Mouse (Mus musculus) embryo, embryonic 11 days (tissue): ENCODE results near the gene Nod1.

ENCODE experiments used
- DNase-seq: peaks from one replicate; pipeline ENCODE4 v3.0.0-alpha.2; 2015

The Nod1 gene

GRCm38 (mm10) chr6:54936496-54936895 is 35.9 kb downstream of the Nod1 start:
- no peak for DNase-seq

DNA sequence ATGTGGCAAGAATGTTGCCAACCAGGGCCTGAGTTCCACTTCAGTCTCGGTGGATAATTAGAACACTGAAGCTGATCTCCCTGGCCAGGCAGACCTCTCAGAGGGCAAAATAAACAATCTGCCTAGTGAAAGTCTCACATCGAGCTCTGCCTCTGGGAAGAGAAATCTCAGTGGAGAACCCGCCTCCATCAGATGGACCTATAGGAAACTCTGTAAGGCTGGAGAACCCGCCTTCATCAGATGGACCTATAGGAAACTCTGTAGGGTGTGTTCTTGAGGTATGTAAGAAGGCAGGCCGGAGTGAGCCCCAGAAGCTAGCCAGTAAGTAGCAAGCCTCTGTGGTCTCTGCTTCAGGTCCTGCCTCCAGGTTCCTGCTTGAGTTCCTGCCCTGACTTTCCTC is 37.5 kb downstream of the Nod1 start:
- no peak for DNase-seq

- no peak for DNase-seq
Measured at GRCm38 (mm10) chr6:54934313-54934712, 38.1 kb downstream of the Nod1 start.

GRCm38 (mm10) chr6:54933866-54934265 is 38.5 kb downstream of the Nod1 start:
- DNase-seq, result no peak

DNA sequence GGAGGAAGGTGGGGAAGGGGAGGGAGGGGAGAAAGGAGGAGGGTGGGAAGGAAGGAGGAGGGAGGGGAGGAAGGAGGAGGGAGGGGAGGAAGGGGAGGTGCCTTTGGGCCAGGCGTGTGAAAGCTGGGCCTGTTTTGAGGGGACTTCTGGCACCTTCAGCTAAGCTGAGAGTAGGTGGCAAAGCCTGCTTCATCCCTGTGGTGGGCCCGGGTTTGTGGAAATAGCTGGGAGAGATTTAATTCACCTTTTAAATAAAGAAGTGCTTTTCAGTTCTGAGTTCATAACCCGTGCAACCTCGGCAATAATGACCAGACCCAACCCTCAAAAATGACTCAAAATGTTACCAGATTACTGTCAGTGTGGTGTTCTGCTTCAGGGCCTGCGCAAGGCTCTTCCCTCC is 39.2 kb downstream of the Nod1 start:
- DNase-seq, result no peak

- DNase-seq, result no peak
Measured at GRCm38 (mm10) chr6:54932526-54932925, 39.9 kb downstream of the Nod1 start.

- DNase-seq, result no peak
Measured at GRCm38 (mm10) chr6:54931641-54932040, 40.8 kb downstream of the Nod1 start.

GRCm38 (mm10) chr6:54927946-54928345 is 44.5 kb downstream of the Nod1 start:
- DNase-seq, result no peak

GRCm38 (mm10) chr6:54926899-54927298 is 45.5 kb downstream of the Nod1 start:
- DNase-seq, result no peak

DNA sequence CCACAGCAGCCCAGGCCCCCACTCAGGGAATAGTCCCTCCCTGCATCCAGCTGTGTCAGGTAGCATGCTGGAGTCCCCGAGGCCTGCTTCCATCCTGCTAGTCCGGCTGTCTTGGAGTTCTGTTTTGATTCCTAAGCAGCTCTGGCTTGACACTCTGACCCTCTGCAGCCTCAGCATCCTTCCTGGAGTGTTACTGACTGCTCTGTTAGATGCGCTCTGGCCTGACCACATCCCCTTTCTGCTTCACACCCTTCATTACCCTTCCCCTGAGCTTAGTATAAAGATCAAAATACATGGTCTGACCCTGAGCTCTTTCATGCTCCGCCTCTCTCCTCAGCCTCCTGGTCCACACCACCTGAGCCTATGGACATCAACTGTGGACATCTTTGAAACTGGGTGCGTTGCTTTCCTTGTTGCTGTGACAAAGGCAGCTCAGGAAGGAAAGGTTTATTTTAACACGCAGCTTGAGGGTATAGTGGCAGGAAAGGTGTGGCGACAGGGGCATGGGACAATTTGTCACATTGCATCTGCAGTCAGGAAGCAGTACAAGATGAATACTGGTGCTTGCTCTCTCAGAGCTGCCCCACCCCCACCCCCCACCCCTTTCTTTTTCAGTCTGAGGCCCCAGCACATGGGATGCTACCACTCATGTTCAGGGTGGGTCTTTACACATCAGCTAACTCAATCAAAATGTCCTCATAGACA is 46.5 kb downstream of the Nod1 start:
- DNase-seq, result no peak

GRCm38 (mm10) chr6:54924538-54924937 is 47.9 kb downstream of the Nod1 start:
- no peak for DNase-seq

DNA sequence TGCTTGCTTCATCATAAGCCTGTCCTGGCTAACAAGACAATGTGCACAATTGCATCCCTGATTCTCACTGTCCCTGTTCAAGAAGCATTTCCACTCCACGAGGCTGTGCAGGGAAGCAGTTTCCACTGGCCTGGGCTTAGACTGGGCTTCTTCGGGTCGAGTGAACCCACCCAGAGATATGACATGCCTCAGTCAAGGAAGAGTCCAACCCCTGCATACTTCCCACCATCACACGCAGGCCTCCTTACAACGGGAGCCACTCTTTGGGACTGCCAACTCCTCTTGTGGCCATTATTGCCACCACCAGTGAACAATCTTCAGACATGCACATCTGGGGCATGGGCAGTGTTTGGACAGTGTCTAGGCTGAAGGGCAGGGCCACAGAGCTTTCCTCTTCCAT is 53.9 kb downstream of the Nod1 start:
- DNase-seq, result no peak

- DNase-seq, result peak; percentile 57
Measured at GRCm38 (mm10) chr6:54917523-54917922, 54.9 kb downstream of the Nod1 start.

GRCm38 (mm10) chr6:54916941-54917340 is 55.5 kb downstream of the Nod1 start:
- no peak for DNase-seq

DNA sequence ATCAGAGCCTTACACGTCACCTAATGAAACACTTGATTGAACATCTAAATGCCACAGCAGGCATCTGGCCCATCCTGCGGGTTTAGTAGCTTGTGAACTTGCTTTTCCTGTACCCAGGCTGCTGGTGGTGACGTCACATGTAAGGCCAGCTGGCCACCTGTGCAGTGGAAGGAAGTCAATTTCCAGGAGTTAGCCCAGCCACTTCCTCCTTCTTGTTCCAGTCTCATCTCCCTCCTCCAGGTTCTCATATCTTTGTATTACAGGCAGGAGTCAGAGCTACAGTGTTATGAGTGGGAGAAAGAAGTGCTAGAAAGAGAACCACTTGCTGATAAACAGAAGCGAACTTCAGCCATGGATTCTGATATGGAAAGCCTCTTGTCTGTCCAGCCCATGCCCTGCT is 56.2 kb downstream of the Nod1 start:
- DNase-seq, result no peak

DNA sequence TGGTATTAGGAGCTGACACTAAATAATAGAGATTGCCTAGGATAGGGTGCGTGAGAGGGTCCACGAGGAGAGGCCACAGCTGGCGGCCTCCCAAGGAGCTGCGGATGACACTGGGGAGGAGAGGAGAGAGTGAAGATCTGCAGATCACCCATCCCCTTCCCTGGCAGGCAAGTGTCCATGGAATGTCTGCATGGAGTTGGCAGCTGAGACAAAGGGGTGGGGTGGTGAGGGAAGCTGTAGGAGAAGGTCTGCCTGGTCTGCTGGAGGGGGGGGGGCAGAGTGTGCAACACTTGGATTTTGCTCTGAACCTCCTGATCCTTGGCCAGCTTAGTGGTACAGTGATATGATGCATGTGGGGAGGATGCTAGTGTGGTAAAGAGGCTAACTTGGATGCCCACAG is 57.4 kb downstream of the Nod1 start:
- DNase-seq, result no peak

DNA sequence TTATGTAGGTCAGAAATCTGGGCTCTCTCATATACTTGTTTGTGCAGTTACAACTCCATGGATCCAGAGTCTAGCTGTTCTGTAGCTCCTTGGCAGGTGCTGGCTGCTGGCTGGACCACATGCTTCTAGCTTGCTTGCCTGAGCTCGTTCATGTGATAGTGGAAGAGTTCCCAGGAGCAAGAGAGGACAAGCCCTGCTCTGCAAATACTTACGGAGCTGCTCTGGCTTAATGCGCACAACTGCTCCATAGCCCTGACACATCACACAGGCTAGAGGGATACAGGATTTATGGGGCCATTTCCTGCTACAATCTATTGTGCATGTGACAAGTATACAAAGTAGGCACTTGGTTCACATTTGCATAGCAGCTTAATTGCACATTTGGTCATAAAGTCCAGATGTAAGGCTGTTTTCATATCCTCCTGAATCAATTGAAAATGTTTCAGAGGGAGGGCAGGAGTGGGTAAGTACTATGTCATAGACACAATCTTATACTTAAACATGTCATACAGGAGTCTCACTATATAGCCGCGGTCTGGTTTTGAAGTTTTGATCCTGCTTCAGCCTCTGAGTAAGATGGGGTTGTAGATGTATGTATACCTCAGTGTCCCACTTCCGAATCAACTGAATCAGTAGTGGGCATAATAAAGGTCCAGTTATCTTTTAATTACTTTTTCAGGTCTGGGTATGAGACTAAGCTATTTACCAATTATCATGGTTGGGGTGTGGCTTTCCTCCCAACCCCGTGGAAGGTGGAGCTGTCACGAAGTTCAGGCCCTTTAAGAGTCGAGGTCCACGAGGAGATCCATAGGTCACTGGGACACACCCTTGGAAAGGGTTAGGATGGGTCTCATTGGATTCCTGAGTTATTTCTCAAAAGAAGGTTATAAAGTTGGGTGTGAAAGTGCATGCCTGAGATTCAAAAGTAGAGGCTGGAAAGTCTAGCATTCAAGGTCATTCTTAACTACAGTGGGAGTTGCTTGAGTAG is 66.1 kb downstream of the Nod1 start:
- DNase-seq, result no peak

- no peak for DNase-seq
Measured at GRCm38 (mm10) chr6:54902547-54902946, 69.9 kb downstream of the Nod1 start.

GRCm38 (mm10) chr6:54900256-54900655 is 72.2 kb downstream of the Nod1 start:
- DNase-seq, result no peak

GRCm38 (mm10) chr6:54891384-54891783 is 81.0 kb downstream of the Nod1 start:
- no peak for DNase-seq

- no peak for DNase-seq
Measured at GRCm38 (mm10) chr6:54890221-54890620, 82.2 kb downstream of the Nod1 start.

- no peak for DNase-seq
Measured at GRCm38 (mm10) chr6:54886195-54886594, 86.2 kb downstream of the Nod1 start.

DNA sequence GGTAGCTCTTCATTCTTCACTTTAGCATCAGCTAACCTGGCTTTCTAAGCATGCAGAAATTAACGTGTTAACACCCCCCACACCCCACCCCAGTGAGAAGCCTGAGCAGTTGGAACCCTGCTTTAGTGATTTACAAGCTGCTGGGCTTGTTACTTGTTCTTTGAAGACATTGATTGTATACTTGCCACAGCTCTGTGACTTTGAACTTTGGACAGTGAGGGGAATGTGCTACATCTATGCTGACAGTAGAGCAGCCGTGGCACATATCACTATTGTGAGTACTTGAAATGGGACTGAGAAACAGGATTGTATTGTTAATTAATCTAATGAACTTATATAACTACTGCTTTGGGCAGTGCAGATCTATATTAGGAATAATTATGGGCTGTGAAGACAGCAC is 89.0 kb downstream of the Nod1 start:
- no peak for DNase-seq

DNA sequence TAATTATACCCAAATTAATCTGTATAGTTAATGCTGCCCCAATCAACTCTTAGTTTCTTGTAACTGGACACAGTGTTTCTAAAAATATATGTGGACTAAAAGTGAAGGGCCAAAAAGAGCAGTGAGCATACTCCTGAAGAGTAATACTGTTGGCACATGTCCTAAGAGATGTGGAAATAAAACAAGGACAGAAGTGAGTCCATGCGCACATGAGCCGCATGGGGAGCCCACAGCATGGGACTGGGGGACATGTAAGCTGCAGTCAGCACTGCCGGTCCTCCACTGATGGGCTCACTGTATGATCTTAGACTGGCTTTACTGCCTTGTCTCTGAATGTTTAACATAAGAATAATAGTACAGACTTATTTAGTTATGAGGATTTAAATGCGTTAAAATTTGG is 92.3 kb downstream of the Nod1 start:
- DNase-seq, result no peak
